Mouse (Mus musculus) kidney, adult 2 months (tissue): Measurements from ENCODE around the gene Anapc5.

Experiments used
- CTCF ChIP-seq: fragments of 200-500 bp; conservative IDR thresholded peaks from 2 replicates; pipeline ENCODE4 v1.5.1; 2011; ENCODE audit warnings: low read depth, mild to moderate bottlenecking, control low read depth, low read length, moderate library complexity, mixed read lengths; ENCODE audit not compliant: insufficient read depth, insufficient read length
- POLR2A ChIP-seq: fragments of 200-500 bp; IDR thresholded peaks from one replicate; pipeline ENCODE4 v1.6.1; 2011; ENCODE audit warnings: low read depth, low read length, control low read depth

GRCm38 (mm10) chr5:122755620-122756019, 65.5 kb downstream of the Anapc5 start:
- no peak for TF ChIP-seq CTCF
- no peak for TF ChIP-seq POLR2A
